Mouse (Mus musculus): ENCODE data around the gene Mettl1. TPM values are rescaled to one million over a fixed set of nuclear protein-coding genes. Genes with fewer than 3 reads are reported as not detected.

The Mettl1 gene
- total and polyA plus RNA-seq, 3 experiments: 11.3 to 36.0 (median 33.4) TPM

DNA sequence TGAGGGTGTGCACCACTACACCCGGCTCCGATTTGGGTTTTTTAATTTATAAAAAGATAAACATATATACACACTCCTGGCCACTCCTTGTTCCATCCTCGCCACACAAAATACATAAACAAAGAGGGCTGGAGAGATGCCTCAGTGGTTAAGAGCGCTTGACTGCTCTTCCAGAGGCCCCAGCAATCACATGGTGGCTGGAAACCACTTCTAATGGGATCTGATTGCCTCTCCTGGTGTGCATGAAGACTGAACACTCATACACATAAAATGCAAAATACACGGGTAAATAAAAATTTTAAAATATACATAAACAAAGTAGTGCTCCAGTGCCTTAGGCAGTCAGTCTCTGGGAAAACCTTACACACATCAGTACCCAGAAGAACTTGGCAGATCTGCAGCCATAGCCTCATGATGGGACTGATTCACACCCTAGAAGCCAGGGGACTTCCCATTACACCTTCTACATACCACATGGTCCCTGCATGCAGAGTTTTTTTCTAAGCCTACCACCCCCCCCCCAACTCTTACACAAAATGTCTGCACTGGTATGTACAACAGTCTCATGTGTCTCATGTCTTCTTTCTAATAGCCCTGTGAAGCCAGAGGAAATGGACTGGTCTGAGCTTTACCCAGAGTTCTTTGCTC, 1.4 kb downstream of the Mettl1 start:
- Histone ChIP-seq H3K4me1 (ENCODE audit: insufficient read depth, low read depth, low read length) (peaks cover 33% of the 10 kb centered on the region), H3K9me3 (replicated peaks) (no peaks in the 10 kb centered on the region), H3K36me3 (replicated peaks) (peaks cover 44% of the 10 kb centered on the region), H3K4me3 (ENCODE audit: low read depth, low read length) (peak overlapping the region; percentile 94), H3K27me3 (ENCODE audit: insufficient read depth, low read length) (peaks cover 22% of the 10 kb centered on the region)
- ATAC-seq (ENCODE audit: extremely low read depth, insufficient number of reproducible peaks, low FRiP score, poor library complexity, severe bottlenecking): no peak
- no peak for DNase-seq (ENCODE audit: low spot score)
- TF ChIP-seq TAL1 (conservative IDR thresholded peaks at IDR 0.05; ENCODE audit: low read depth, low read length): no peak
- no peak for TF ChIP-seq POLR2AphosphoS5 (IDR thresholded peaks at IDR 0.05; ENCODE audit: insufficient replicate concordance, low read depth, low read length)
- no peak for TF ChIP-seq CTCF (IDR thresholded peaks at IDR 0.05; ENCODE audit: low read depth, low read length)
- TF ChIP-seq GATA1 (IDR thresholded peaks at IDR 0.05; ENCODE audit: borderline replicate concordance, low read length): no peak
- TF ChIP-seq GATA2 (IDR thresholded peaks at IDR 0.05; ENCODE audit: borderline replicate concordance, low read depth, low read length): no peak

DNA sequence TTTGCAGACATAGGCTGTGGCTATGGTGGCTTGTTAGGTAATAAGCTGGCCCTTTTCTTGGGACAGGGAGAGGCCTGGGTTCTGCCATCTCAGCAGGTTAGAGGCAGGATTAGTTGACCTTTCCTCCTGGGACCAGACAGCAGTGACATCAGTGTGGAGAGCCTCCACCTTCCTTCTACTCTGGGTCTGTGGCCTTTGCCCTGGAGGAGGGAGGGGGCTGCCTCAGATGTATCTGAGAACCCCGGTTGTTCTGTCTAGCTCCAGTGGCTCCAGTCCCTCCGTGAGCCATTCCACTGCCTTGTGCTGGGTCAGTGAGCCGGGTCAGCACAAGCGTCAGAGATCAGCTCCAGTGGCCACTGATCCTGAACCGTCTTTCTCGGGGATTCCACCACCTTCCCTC, 2.0 kb downstream of the Mettl1 start:
- no peaks in the 10 kb centered on the region for H3K9me3 ChIP-seq (replicated peaks)
- H3K36me3 ChIP-seq (replicated peaks): peaks cover 50% of the 10 kb centered on the region
- peaks cover 33% of the 10 kb centered on the region for H3K4me1 ChIP-seq (ENCODE audit: insufficient read depth, low read depth, low read length)
- peaks cover 19% of the 10 kb centered on the region for H3K27me3 ChIP-seq (ENCODE audit: insufficient read depth, low read length)
- no peak for DNase-seq (ENCODE audit: low spot score)
- ATAC-seq (ENCODE audit: extremely low read depth, insufficient number of reproducible peaks, low FRiP score, poor library complexity, severe bottlenecking): no peak
- H3K4me3 ChIP-seq (ENCODE audit: low read depth, low read length): no peak overlapping the region; the same call in 1 of the 2 replicates
- TF ChIP-seq CTCF (IDR thresholded peaks at IDR 0.05; ENCODE audit: low read depth, low read length): no peak
- no peak for TF ChIP-seq GATA1 (IDR thresholded peaks at IDR 0.05; ENCODE audit: borderline replicate concordance, low read length)
- TF ChIP-seq POLR2AphosphoS5 (IDR thresholded peaks at IDR 0.05; ENCODE audit: insufficient replicate concordance, low read depth, low read length): no peak
- TF ChIP-seq GATA2 (IDR thresholded peaks at IDR 0.05; ENCODE audit: borderline replicate concordance, low read depth, low read length): no peak
- TF ChIP-seq TAL1 (conservative IDR thresholded peaks at IDR 0.05; ENCODE audit: low read depth, low read length): no peak

DNA sequence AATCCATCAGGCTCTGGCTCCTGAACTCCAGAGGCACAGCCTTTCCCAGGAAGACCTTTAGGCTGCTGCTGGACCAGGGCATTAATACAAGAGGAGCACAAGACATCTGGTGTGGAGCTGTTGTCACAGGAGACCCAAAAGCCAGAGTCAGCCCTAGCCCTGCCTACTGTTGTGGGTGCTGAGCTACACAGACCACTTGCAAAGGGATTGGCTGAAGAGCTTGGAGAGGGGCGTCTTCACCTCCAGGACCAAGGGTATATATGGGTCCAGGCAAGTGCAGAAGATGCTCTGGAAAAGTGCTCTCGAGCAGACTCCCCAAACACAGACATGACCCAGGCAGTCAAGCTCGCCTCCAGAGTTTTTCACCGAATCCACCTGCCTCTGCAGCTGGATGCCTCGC, 6.7 kb downstream of the Mettl1 start, which contains the start of gene Cyp27b1:
TSS of gene Cyp27b1 (plus strand) at position 297 of the 400 bp plus-strand sequence.
- no peaks in the 10 kb centered on the region for H3K9me3 ChIP-seq (replicated peaks)
- no peak for ATAC-seq (ENCODE audit: extremely low read depth, insufficient number of reproducible peaks, low FRiP score, poor library complexity, severe bottlenecking)
- DNase-seq (ENCODE audit: low spot score): no peak
- H3K27me3 ChIP-seq (ENCODE audit: insufficient read depth, low read length): peaks cover 30% of the 10 kb centered on the region
- H3K36me3 ChIP-seq (replicated peaks): peaks cover 52% of the 10 kb centered on the region
- peaks cover 12% of the 10 kb centered on the region for H3K4me1 ChIP-seq (ENCODE audit: insufficient read depth, low read depth, low read length)
- no peak for TF ChIP-seq POLR2AphosphoS5 (IDR thresholded peaks at IDR 0.05; ENCODE audit: insufficient replicate concordance, low read depth, low read length)
- TF ChIP-seq GATA2 (IDR thresholded peaks at IDR 0.05; ENCODE audit: borderline replicate concordance, low read depth, low read length): no peak
- TF ChIP-seq TAL1 (conservative IDR thresholded peaks at IDR 0.05; ENCODE audit: low read depth, low read length): no peak
- TF ChIP-seq CTCF (IDR thresholded peaks at IDR 0.05; ENCODE audit: low read depth, low read length): no peak
- TF ChIP-seq GATA1 (IDR thresholded peaks at IDR 0.05; ENCODE audit: borderline replicate concordance, low read length): no peak
- no peak within 1 kb of the TSS for H3K4me3 ChIP-seq (ENCODE audit: low read depth, low read length)

DNA sequence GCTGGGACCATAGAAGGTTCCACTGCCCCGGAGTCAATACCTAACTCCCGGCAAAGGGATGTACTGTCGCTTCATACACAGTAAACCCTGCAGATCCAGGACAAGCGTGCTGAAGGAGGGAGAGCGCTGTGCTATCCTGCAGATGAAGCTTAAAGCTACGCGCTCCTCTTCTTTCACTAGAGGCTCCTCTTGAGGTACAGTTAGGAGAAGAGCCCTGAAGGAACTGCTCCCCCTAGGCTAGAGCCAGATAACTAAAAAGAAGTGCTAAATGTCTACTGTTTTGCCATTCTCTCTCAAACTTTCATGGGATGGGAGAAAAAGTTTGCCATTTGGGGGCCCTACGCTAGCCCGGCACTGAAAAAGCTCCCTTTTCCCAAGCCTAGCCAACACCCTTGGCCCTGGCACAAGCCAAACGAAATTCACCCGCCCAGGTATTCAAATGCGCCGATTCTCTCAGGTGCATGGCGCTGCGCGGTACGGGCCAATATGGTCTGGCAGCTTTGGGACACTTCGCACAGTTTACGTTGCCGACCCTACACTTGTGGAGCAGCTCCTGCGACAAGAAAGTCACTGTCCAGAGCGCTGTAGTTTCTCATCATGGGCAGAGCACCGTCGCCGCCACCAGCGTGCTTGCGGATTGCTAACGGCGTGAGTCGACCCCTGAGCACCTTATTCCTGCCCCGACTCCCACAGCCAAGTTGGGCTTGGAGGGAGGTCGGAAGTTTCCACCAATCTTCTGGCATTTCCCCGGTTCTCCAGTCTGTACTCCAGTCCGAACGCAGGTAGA, 7.6 kb downstream of the Mettl1 start:
- no peaks in the 10 kb centered on the region for H3K9me3 ChIP-seq (replicated peaks)
- H3K27me3 ChIP-seq (ENCODE audit: insufficient read depth, low read length): peaks cover 36% of the 10 kb centered on the region
- H3K4me1 ChIP-seq (ENCODE audit: insufficient read depth, low read depth, low read length): peaks cover 4% of the 10 kb centered on the region; the same call in 1 of the 2 replicates

DNA sequence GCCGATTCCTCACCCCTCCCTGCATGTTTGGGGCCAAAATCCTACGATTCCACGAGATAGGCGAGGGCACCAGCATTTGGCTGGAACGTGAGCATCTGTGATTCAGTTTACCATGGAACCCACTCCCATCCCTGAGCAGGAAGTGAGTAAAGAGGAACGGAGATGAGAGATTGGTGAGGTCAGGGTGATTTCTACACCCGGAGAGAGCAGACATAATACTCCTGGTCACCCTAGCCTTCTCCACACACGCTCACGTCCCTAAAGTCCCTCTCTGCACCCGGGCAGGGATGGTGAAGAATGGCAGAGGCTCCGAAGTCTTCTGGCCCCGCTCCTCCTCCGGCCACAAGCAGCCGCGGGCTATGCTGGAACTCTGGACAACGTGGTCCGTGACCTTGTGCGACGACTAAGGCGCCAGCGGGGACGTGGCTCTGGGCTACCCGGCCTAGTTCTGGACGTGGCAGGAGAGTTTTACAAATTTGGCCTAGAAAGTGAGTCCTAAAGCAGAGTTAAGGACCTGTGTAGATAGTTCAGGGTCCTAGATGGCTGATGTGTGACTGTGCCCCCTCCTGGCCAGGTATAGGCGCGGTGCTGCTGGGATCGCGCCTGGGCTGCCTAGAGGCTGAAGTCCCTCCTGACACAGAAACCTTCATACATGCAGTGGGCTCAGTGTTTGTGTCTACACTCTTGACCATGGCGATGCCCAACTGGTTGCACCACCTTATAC, 8.3 kb downstream of the Mettl1 start:
- H3K36me3 ChIP-seq (replicated peaks): peaks cover 36% of the 10 kb centered on the region
- TF ChIP-seq GATA2 (IDR thresholded peaks at IDR 0.05; ENCODE audit: borderline replicate concordance, low read depth, low read length): no peak
- no peak for TF ChIP-seq CTCF (IDR thresholded peaks at IDR 0.05; ENCODE audit: low read depth, low read length)
- TF ChIP-seq TAL1 (conservative IDR thresholded peaks at IDR 0.05; ENCODE audit: low read depth, low read length): no peak
- no peak for TF ChIP-seq POLR2AphosphoS5 (IDR thresholded peaks at IDR 0.05; ENCODE audit: insufficient replicate concordance, low read depth, low read length)
- no peak for TF ChIP-seq GATA1 (IDR thresholded peaks at IDR 0.05; ENCODE audit: borderline replicate concordance, low read length)
- H3K4me1 ChIP-seq (ENCODE audit: insufficient read depth, low read depth, low read length): peaks cover 4% of the 10 kb centered on the region; the same call in 1 of the 2 replicates
- H3K4me3 ChIP-seq (ENCODE audit: low read depth, low read length): no peak overlapping the region
- DNase-seq (ENCODE audit: low spot score): no peak
- peaks cover 39% of the 10 kb centered on the region for H3K27me3 ChIP-seq (ENCODE audit: insufficient read depth, low read length)
- no peaks in the 10 kb centered on the region for H3K9me3 ChIP-seq (replicated peaks)
- no peak for ATAC-seq (ENCODE audit: extremely low read depth, insufficient number of reproducible peaks, low FRiP score, poor library complexity, severe bottlenecking)

More for the DNA sequence above, 7.6 kb downstream of the Mettl1 start:
- peaks cover 44% of the 10 kb centered on the region for H3K36me3 ChIP-seq (replicated peaks)
- no peak overlapping the region for H3K4me3 ChIP-seq (ENCODE audit: low read depth, low read length)
- ATAC-seq (ENCODE audit: extremely low read depth, insufficient number of reproducible peaks, low FRiP score, poor library complexity, severe bottlenecking) (no peak), DNase-seq (ENCODE audit: low spot score) (no peak)
- TF ChIP-seq CTCF (IDR thresholded peaks at IDR 0.05; ENCODE audit: low read depth, low read length): no peak
- no peak for TF ChIP-seq POLR2AphosphoS5 (IDR thresholded peaks at IDR 0.05; ENCODE audit: insufficient replicate concordance, low read depth, low read length)
- no peak for TF ChIP-seq GATA2 (IDR thresholded peaks at IDR 0.05; ENCODE audit: borderline replicate concordance, low read depth, low read length)
- TF ChIP-seq TAL1 (conservative IDR thresholded peaks at IDR 0.05; ENCODE audit: low read depth, low read length): no peak

Data from G1E (cell line).